Mouse (Mus musculus): ENCODE measurements around the gene Dhrs11.
A peak's percentile ranks its signal among the peaks of the same experiment; 100 is the strongest.
"Not testable (repeated sequence)": the region's sequence is repeated elsewhere in the genome, so short reads cannot be mapped to it uniquely, and the experiment has no call there.

Gene Dhrs11

DNA sequence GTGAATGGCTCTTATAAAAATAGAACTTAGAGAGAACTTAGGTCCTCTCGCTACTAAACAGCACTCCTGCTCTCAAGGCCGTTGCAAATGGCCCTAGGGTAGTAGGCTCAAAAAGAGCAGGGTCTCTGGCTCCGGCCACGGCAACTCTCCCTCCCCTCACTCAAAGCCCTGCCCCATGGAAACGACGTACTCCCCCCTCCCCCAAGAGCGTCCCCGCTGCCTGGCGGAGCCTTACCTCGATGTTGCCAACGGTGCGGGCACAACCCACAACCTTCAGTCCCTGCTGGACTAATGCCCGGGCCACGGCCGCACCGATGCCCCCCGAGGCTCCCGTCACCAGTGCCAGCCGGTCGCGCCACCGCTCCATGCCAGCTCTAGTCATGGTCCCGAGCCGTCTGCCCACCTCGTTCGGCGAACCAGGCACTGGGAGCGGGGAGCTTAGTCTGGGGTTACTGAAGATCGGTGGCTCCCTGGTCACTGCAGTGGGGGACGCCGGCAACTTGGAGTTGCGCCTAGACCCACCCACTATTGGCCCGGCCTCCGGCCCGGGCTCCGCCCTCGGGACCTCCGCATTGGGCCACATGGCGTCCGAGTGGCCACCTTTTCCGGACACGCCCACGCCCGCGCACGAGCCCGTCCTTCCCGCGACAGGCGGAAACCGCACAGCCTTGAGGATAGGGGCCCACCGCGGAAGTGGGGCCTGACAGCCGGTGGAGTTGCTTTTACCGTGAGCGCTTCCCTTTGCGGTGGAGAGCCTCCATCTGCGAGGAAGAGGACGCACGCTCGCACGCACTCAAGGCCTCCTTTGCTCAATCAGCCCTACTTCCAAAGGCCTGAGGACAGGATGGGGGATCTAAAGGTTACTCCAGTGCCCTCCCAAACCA lies at the start of gene Dhrs11:
Gene Dhrs11 (minus strand): TSS at position 479 of the 884 bp plus-strand sequence.
- peak; percentile 92 for DNase-seq

GRCm38 (mm10) chr11:84876020-84876419 lies 47.2 kb upstream of the Dhrs11 start:
- not testable (repeated sequence) for DNase-seq

DNA sequence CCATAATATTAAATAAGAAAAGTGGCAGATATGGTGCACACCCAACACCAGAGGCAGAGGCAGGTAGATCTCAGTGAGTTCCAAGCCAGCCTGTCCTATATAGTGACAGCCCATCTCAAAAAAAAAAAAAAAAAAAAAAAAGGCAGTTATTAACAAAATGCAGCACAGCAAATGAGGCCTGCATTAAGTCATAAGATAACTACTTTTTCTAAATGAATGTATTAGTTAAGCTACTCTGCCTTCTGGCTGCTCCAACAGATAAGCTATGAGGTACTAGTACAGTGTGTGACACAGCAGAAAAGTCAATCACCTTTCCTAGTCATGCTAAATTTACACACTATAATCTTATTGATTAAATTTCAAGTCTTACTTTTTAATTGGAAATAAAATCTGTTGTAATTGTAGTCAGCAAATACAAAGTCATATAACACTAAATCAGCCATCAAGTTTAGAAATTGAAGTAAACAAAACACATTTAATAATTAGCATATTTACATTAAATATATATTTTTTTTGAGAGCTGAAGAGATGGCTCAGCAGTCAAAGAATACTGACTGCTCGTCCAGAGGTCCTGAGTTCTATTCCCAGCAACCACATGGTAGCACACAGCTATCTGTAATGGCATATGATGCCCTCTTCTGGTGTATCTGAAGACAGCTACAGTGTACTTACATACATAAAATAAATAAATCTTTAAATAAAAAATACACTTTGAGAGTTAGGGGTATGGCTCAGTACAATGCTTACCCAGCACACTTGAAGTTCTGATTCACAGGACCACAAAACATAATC lies 44.4 kb upstream of the Dhrs11 start:
- DNase-seq = no peak

GRCm38 (mm10) chr11:84871548-84872069 lies 42.8 kb upstream of the Dhrs11 start:
- no peak for DNase-seq

DNA sequence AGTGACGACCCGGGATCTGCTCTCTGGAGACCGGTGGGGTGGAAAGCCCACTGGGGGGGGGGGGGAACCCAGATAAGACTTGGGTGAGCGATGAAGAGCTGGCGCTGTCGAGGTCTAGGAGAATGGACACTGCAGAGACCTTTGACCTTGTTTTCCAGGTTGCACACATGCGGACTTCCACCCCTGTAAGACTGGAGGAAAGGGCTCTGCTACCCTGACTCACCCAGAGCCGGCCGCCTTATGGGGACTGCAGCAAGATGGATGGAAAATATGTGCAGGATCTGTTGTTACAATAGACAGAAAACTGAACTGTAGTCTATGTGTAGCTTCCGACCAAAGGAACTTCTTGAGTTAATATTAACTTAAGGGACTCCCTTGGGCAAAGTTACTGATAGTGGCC lies 42.3 kb upstream of the Dhrs11 start:
- DNase-seq = no peak

GRCm38 (mm10) chr11:84870337-84871043 lies 41.7 kb upstream of the Dhrs11 start, which contains the start of gene Ggnbp2:
TSS of gene Ggnbp2 (minus strand) at chr11:84870817.
- peak; percentile 92 for DNase-seq

DNA sequence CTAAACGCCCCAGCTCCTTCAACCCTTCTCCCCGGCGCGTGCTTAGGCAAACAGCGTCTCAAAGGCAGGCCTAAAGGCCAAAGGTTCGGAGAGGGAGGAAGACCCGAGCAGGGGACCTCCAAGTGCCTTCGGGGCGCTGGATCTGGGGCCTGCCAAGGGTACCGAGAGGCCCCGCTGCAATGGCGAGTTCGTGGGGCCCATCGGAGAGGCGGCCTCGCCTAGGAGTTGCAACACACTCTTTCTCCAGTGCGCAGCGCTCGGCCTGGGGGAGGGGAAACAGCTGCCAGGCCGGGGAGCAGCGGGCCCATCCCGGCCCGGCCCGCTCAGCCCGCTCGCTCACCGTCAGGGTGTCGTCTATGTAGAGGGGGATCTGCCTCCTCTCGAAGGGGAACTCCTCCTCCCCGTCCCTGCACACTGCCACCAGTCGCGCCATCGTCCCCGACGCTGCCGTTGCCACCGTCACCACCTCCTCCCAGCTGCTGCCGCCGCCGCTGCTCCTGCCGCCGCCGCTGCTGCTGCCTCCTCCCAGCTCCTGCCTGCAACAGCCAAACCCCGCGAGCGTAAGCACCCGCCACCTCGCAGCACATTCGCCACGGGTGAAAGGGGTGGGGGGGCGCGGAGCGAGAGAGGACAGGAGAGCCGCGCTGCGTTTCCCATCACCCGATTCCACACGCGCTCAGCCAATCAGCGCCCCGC lies 40.9 kb upstream of the Dhrs11 start:
- peak; percentile 92 for DNase-seq

DNA sequence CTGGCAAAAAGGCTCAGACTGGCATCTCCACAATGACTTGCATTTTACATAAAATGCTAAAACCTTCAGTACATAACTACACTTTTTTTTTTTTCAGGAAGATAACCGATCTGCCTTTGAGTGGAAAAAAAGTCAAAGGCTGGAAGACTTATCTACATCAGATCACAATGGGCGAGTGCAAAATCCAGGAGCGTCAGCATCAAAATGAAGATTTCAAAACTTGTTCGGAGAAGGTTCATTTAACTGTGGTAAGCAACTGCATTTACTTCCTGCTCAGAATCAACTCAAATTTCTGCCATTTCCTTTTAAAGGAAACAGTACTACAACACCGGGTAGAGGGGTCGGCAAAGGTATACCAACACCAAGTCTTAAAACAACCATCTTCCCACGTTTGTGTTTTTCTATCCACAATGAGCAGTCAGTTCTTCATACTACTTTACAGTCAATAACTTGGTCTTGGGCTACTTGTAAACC lies 40.0 kb upstream of the Dhrs11 start:
- no peak for DNase-seq

DNA sequence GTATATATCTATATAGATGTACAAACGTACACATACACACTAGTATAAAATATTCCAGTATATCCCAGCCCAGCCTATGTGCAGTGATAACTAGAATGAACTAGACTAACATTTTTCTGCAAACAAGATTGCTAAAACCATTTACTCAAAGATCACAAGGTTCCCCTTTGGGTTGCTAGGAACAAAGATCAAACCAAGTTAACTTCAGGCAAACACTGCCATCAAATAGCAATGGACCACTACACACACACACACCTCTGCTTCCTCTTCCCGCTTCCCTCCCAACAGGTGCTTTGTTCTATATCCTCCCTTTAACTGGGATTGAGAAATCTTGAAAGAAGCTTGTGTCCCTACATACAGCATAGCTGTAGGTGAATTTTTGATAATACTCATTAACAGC lies 38.8 kb upstream of the Dhrs11 start:
- DNase-seq = no peak

DNA sequence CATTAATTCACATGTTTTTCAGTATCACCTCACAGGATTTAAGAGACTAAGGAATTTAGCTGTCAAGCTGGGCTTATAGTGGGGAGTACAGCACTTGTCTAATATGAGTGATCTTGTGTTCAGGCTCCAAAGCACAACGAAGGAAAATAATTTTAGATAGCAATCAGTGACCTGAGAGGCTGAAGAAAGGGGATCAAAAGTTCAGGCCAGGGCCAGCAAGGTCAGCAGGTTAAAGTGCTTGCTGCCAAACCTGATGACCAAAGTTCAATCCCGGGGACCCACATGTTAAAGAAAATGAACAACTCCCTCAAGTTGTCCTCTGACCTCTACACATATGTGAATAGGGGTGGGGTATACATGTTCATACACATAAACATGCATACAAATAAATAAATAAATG lies 36.5 kb upstream of the Dhrs11 start:
- DNase-seq = no peak

- DNase-seq = no peak
Observed at GRCm38 (mm10) chr11:84855285-84855684, 26.5 kb upstream of the Dhrs11 start.

- DNase-seq = no peak
Observed at GRCm38 (mm10) chr11:84847475-84848090, 18.8 kb upstream of the Dhrs11 start.

GRCm38 (mm10) chr11:84846741-84847474 lies 18.1 kb upstream of the Dhrs11 start:
- no peak for DNase-seq

GRCm38 (mm10) chr11:84839330-84839729 lies 10.5 kb upstream of the Dhrs11 start:
- DNase-seq = no peak

DNA sequence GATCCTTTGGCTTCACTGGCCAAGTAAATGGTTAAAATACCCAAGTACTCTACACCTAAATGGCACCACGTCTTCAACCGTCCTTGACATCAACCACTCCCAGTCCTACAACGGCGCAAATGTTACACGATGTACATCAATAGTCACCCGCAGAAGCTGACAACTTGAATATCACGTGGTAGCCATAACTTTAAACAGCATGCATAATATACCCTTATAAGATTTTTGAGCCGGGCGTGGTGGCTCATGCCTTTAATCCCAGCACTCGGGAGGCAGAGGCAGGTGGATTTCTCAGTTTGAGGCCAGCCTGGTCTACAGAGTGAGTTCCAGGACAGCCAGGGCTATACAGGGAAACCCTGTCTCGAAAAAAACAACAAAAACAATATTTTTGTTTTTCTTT lies 701 bp upstream of the Dhrs11 start:
- DNase-seq = not testable (repeated sequence)

DNA sequence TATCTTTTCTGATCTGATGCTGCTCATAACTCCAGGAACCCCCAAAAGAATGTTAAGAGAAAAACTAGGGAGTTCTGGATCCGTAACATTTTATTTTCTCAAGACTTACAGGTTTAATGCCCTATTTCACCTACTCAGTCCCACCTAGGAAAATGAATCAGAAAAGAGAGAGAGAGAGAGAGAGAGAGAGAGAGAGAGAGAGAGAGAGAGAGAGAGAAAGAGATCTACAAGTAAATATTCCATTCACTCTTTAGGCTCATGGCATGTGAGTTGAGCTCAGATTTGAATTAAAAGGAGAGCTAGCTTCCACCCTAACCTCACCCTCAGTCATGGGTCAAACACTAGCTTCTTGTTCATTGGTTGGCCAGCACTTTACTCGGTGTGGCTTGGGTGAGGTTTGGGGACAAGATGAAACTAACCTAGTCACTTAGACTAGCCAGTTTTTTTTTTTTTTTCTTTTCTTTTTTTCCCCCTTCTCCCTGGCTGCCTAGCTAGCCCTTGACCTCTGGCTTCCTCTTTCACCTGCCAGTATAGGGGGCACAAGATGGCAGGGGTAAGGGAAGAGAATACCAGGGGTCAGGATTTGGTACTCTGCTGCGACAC lies 792 bp downstream of the Dhrs11 start:
- DNase-seq = no peak

GRCm38 (mm10) chr11:84827492-84827891 lies 1.3 kb downstream of the Dhrs11 start:
- DNase-seq = peak; percentile 24

DNA sequence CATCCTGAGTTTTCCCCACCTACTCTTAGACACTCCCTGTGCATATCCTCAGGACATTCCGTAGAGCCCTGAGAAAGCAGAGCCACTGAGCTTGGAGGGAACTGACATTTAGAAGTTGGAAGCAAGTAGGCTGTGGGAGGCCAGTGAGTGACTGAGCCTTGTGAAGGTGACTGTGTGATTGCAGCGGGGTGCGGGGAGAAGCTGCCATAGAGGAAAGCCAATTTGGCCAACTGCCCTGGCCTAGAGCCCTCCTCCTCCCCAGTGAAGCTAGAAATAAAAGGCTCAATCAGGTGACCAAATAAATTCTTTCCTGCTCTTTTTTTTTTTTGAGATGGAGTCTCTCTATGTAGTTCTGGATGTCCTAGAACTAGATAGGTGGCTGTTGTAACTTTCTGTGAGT lies 2.6 kb downstream of the Dhrs11 start:
- DNase-seq = peak; percentile 84

DNA sequence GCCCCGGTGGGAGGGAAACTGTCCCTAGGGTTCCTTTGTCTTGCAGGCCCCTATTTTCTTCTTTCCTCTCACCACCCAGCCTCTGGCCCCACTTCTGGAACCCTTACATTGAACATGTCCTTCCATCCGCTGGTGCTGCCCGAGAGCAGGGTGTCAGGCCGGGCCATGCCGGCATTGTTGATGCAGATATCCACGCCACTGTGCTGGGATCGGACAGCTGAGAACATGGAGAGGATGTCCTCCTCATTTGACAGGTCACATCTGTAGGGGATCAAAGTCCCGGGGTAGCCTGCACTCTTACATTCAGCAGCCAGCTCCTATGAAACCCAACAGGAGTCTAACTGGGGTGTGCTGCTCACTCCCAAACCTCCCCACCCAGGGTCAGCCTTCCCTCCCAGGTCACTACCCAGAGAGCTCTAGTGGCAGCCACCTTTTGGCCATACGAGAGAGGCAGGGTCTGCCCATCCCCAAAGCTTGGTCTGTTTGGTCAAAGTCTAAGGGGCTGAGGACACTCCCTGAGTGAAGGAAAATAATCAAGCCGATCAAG lies 3.5 kb downstream of the Dhrs11 start:
- peak; percentile 31 for DNase-seq

- peak; percentile 39 for DNase-seq
Observed at GRCm38 (mm10) chr11:84823484-84823897, 5.3 kb downstream of the Dhrs11 start.
